7 mouse cellular contexts compared by ENCODE assay signal in the genomic region with DNA sequence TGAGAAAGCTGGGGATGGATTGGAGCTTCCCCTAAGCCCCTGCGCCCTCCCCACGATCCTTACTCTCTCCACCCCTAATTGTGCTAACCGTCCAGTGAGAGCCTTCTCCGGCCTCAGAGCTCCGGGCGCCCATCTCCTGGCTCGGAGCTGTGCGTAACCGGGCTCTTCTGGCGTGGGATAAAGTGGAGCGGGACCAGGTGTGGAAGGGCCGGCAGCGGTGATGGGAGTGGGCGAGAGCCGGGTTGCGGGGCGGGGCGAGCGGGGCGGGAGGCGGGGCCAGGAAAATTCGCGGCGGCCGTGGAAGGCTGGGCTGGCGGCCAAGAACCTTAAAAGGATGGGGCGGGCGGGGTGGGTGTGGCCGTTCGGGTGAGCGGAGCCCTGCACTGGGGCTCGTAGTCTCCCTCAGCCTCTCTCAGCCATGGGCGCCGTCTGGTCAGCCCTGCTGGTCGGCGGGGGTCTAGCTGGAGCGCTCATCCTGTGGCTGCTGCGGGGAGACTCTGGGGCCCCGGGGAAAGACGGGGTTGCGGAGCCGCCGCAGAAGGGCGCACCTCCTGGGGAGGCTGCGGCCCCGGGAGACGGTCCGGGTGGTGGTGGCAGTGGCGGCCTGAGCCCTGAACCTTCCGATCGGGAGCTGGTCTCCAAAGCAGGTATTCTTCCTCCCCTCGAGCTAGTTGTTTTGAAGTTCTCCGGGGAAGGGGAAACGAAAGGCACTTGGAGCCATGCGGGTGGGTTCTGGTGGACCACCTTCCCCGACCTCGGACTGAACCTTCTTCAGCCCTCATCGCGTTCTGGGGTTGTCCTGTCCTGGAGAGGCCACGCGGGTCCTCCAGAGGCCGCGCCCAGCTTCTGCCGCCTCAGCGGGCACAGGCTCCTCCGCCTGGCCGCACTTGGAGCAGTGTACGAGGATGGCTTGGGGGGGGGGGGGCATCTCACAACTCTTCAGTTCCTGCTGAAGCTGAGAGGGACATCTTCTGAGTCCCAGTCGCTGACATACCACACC. TPM values are rescaled to one million over a fixed set of nuclear protein-coding genes. Genes with fewer than 3 reads are reported as not detected.
DNase-seq lines count a peak whose midpoint lies in the region; ATAC-seq and TF ChIP-seq lines count a peak whose summit lies in the region.

Gene Stbd1 (plus strand): TSS at position 351 of the 1,000 bp plus-strand sequence.

- TF ChIP-seq POLR2A in spleen, adult 2 months (IDR thresholded peaks at IDR 0.05; ENCODE audit: low read depth, low read length) = no peak

- H3K4me2 ChIP-seq in hindbrain, embryonic 13.5 days = peak within 1 kb of the TSS; percentile 92
- H3K4me2 ChIP-seq in limb, embryonic 13.5 days (replicated peaks) = peak within 1 kb of the TSS; percentile 92
- peak within 1 kb of the TSS; percentile 98 for H3K4me2 ChIP-seq in midbrain, embryonic 13.5 days (replicated peaks)

- H3K36me3 ChIP-seq in G1E (replicated peaks) = no peaks in the 10 kb centered on the region
- no peaks in the 10 kb centered on the region for H3K36me3 ChIP-seq in hindbrain, embryonic 13.5 days
- H3K36me3 ChIP-seq in limb, embryonic 13.5 days = peaks cover 6% of the 10 kb centered on the region; the same call in 1 of the 2 replicates
- no peaks in the 10 kb centered on the region for H3K36me3 ChIP-seq in midbrain, embryonic 13.5 days
- H3K36me3 ChIP-seq in spleen, adult 2 months (ENCODE audit: control insufficient read depth, insufficient read depth, low read length) = no peaks in the 10 kb centered on the region

- TF ChIP-seq CTCF in G1E (IDR thresholded peaks at IDR 0.05; ENCODE audit: low read depth, low read length) = no peak
- TF ChIP-seq CTCF in spleen, adult 2 months (IDR thresholded peaks at IDR 0.05; ENCODE audit: extremely low read depth, insufficient read depth, insufficient read length, insufficient replicate concordance) = no peak

- H3K27me3 ChIP-seq in G1E (ENCODE audit: insufficient read depth, low read length) = peaks cover 19% of the 10 kb centered on the region
- H3K27me3 ChIP-seq in hindbrain, embryonic 13.5 days = peaks cover 13% of the 10 kb centered on the region; the same call in 1 of the 2 replicates
- 0 out of 2 replicates have a peak, but pooled peaks cover 2% of the 10 kb centered on the region for H3K27me3 ChIP-seq in limb, embryonic 13.5 days
- H3K27me3 ChIP-seq in midbrain, embryonic 13.5 days = peaks cover 27% of the 10 kb centered on the region
- peaks cover 10% of the 10 kb centered on the region for H3K27me3 ChIP-seq in spleen, adult 2 months (ENCODE audit: control insufficient read depth, insufficient read depth, low read length)

- no peak for ATAC-seq in G1E (ENCODE audit: extremely low read depth, insufficient number of reproducible peaks, low FRiP score, poor library complexity, severe bottlenecking)
- ATAC-seq in hindbrain, embryonic 13.5 days (ENCODE audit: low FRiP score) = peak; percentile 94
- ATAC-seq in limb, embryonic 13.5 days (ENCODE audit: low FRiP score, low read depth) = peak; percentile 93
- peak; percentile 96 for ATAC-seq in midbrain, embryonic 13.5 days

- H3K9me3 ChIP-seq in G1E (replicated peaks) = no peaks in the 10 kb centered on the region
- H3K9me3 ChIP-seq in hindbrain, embryonic 13.5 days = no peaks in the 10 kb centered on the region
- H3K9me3 ChIP-seq in limb, embryonic 13.5 days = no peaks in the 10 kb centered on the region
- H3K9me3 ChIP-seq in midbrain, embryonic 13.5 days = no peaks in the 10 kb centered on the region

- H3K27ac ChIP-seq in hindbrain, embryonic 13.5 days = no peak within 1 kb of the TSS
- H3K27ac ChIP-seq in limb, embryonic 13.5 days = no peak within 1 kb of the TSS; the same call in 1 of the 2 replicates
- no peak within 1 kb of the TSS for H3K27ac ChIP-seq in midbrain, embryonic 13.5 days
- peak within 1 kb of the TSS; percentile 57 for H3K27ac ChIP-seq in spleen, adult 2 months (ENCODE audit: insufficient read depth, low read length)

- 0 out of 2 replicates have a peak, but pooled peaks cover 3% of the 10 kb centered on the region for H3K4me1 ChIP-seq in G1E (ENCODE audit: insufficient read depth, low read depth, low read length)
- H3K4me1 ChIP-seq in hindbrain, embryonic 13.5 days (replicated peaks) = no peaks in the 10 kb centered on the region; the same call in 1 of the 2 replicates
- peaks cover 20% of the 10 kb centered on the region for H3K4me1 ChIP-seq in limb, embryonic 13.5 days
- peaks cover 7% of the 10 kb centered on the region for H3K4me1 ChIP-seq in midbrain, embryonic 13.5 days (replicated peaks)
- peaks cover 5% of the 10 kb centered on the region for H3K4me1 ChIP-seq in spleen, adult 2 months (ENCODE audit: control insufficient read depth, insufficient read depth, insufficient read length)

- H3K4me3 ChIP-seq in G1E (ENCODE audit: low read depth, low read length) = no peak within 1 kb of the TSS; the same call in 1 of the 2 replicates
- peak within 1 kb of the TSS; percentile 66 for H3K4me3 ChIP-seq in hindbrain, embryonic 13.5 days
- H3K4me3 ChIP-seq in limb, embryonic 13.5 days = peak within 1 kb of the TSS; percentile 74
- peak within 1 kb of the TSS; percentile 69 for H3K4me3 ChIP-seq in midbrain, embryonic 13.5 days (replicated peaks)
- H3K4me3 ChIP-seq in spleen, adult 2 months (ENCODE audit: extremely low read depth, insufficient read depth, insufficient read length) = peak within 1 kb of the TSS; percentile 57

- 1% methylated on average over 61 of the region's 69 CpGs for WGBS in hindbrain, embryonic 13.5 days
- 0% methylated on average over 68 of the region's 69 CpGs for WGBS in limb, embryonic 13.5 days
- under 1% methylated on average over 68 of the region's 69 CpGs for WGBS in midbrain, embryonic 13.5 days
- 1% methylated on average over 66 of the region's 69 CpGs for WGBS in spleen, adult 2 months

- H3K9ac ChIP-seq in hindbrain, embryonic 13.5 days = peak within 1 kb of the TSS; percentile 77
- H3K9ac ChIP-seq in limb, embryonic 13.5 days = peak within 1 kb of the TSS; percentile 79
- H3K9ac ChIP-seq in midbrain, embryonic 13.5 days (replicated peaks) = peak within 1 kb of the TSS; percentile 74

- peak; percentile 9 for DNase-seq in G1E (ENCODE audit: low spot score)
- DNase-seq in adrenal gland, postnatal 36 days = peak; percentile 79 to 85
- peak; percentile 60 for DNase-seq in forelimb bud, embryonic 11.5 days (ENCODE audit: low read depth, low spot score)
- peak in 1 of 2 experiments; percentile 43 for DNase-seq in spleen, adult 2 months (ENCODE audit: low read depth in 1 of 2, low spot score in 2 of 2)

RNA-seq across cellular contexts. Expression of gene Stbd1, which starts in this region (rescaled TPM):
- not detected in 2 replicates for total RNA-seq in G1E (2014; fragmentation: Nextera tagmentation)
- 0.11 TPM in 1 of 2 replicates, not detected in the other for total RNA-seq in G1E (2017)
- polyA plus RNA-seq in G1E (2012) = not detected in 2 replicates
- total RNA-seq in adrenal gland, postnatal 36 days (2021) = 1 to 10 TPM; 3.9 to 5.6 TPM
- 7.6 and 8.9 TPM in 2 replicates for polyA plus RNA-seq in hindbrain, embryonic 13.5 days (2015; fragmentation: Nextera tagmentation; extraction: Ambion mirVana)
- 17.0 and 17.5 TPM in 2 replicates for polyA plus RNA-seq in limb, embryonic 13.5 days (2015; fragmentation: Nextera tagmentation; extraction: Ambion mirVana)
- polyA plus RNA-seq in midbrain, embryonic 13.5 days (2015; fragmentation: Nextera tagmentation; extraction: Ambion mirVana) = 3.2 and 4.6 TPM in 2 replicates
- polyA plus RNA-seq in spleen, adult 2 months (2012; rRNA removed) = 6.4 and 9.7 TPM in 2 replicates

Comparison
In these comparisons a context has a peak if more than half of its experiments do, and no peak if none do; other contexts are left out.
1. RNA of gene Stbd1 (total RNA-seq): 3.9 to 5.6 TPM in adrenal gland, postnatal 36 days; 0.11 TPM in G1E; every median in the first group is over 4 times any median in the second.
2. Peak in DNase-seq in G1E; RNA of the gene not detected or under 1 TPM.
3. Peak in every context shown above with its lines, with median percentiles within 50 percentile points of each other: H3K4me2 ChIP-seq and H3K9ac ChIP-seq.